Mouse (Mus musculus) olfactory bulb, adult 2 months (tissue): Measurements from ENCODE around the gene Tcte1. TPM values are rescaled to one million over a fixed set of nuclear protein-coding genes. Genes with fewer than 3 reads are reported as not detected.

Source experiments
- H3K27ac ChIP-seq: fragments of 200-500 bp; 2 replicates; pipeline ENCODE4 v1.5.1; 2012; ENCODE audit warnings: low read depth, low read length; ENCODE audit not compliant: insufficient read depth
- H3K4me1 ChIP-seq: fragments of 200-500 bp; 2 replicates; pipeline ENCODE4 v1.6.1; 2012; ENCODE audit warnings: low read length; ENCODE audit not compliant: control insufficient read depth, insufficient read depth
- H3K4me3 ChIP-seq: fragments of 200-500 bp; 2 replicates; pipeline ENCODE4 v1.5.1; 2012; ENCODE audit warnings: mild to moderate bottlenecking, low read depth, low read length, moderate library complexity; ENCODE audit not compliant: insufficient read depth
- CTCF ChIP-seq: fragments of 200-500 bp; IDR thresholded peaks from 2 replicates; pipeline ENCODE4 v1.5.1; 2012; ENCODE audit warnings: low read depth, mild to moderate bottlenecking, low read length, moderate library complexity; ENCODE audit not compliant: insufficient read depth
- POLR2A ChIP-seq: fragments of 200-500 bp; IDR thresholded peaks from 2 replicates; pipeline ENCODE4 v1.6.1; 2012; ENCODE audit warnings: mild to moderate bottlenecking, low read depth, low read length, moderate library complexity; ENCODE audit not compliant: insufficient read depth
- WGBS: fragments of 180-500 bp; shearing (Covaris S2); methylation state at CpG from one replicate; pipeline ENCODE4 v1.1.7; 2018; 5-methylcytosine and 5-hydroxymethylcytosine counted together
- polyA plus RNA-seq: library from polyadenylated mRNA; stranded (reverse); fragments of >200 nt; gene quantifications from 2 replicates; pipeline ENCODE4 v1.2.4, GENCODE M21; 2012; ENCODE audit warnings: low replicate concordance; ENCODE audit not compliant: missing spikeins, insufficient read depth, insufficient read length

Tcte1 gene
- polyA plus RNA-seq, 1 experiment: not detected

DNA sequence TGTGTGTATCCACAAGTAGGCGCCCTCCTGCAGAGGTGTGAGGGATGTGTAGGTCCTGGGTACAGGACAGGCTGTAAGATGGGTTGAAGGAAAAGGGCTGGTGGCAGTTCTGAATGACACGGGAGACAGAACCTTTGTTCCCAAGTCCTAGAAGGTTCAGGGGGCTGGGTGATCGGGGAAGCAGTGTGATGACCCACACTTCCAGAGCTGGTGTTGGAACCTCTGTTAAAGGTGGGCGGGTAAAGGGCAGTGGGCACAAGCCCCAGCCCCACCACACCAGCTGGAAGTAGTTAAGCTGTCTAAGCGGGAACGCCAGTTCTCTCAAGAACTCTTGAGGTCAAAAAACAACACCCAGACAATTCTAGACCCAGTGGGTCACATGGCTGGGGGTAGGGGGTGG, 67.2 kb downstream of the Tcte1 start:
- H3K27ac ChIP-seq: no peak overlapping the region
- peaks cover 41% of the 10 kb centered on the region for H3K4me1 ChIP-seq
- TF ChIP-seq POLR2A (no peak), CTCF (no peak)
- no peak overlapping the region for H3K4me3 ChIP-seq
- WGBS: 88% methylated on average over 6 of the region's 6 CpGs

- peak overlapping the region; percentile 21; the same call in 1 of the 2 replicates for H3K27ac ChIP-seq
- 39% methylated on average over 16 of the region's 16 CpGs for WGBS
- 0 out of 2 replicates have a peak overlapping the region, but pooled peaks have one; percentile 1 for H3K4me3 ChIP-seq
Measured at GRCm38 (mm10) chr17:45591701-45592605, 68.7 kb downstream of the Tcte1 start.

More at GRCm38 (mm10) chr17:45591701-45592605, 68.7 kb downstream of the Tcte1 start:
- H3K4me1 ChIP-seq: peaks cover 48% of the 10 kb centered on the region
- TF ChIP-seq CTCF (no peak), POLR2A (no peak)

Other genes starting within 250 kb of the Tcte1 start
- gene Cdc5l, start 89.7 kb upstream of the Tcte1 start, polyA plus RNA-seq: not detected in 2 replicates
- not detected in 2 replicates for gene Spats1, start 48.0 kb upstream of the Tcte1 start, polyA plus RNA-seq
- gene Aars2, start 16.6 kb upstream of the Tcte1 start, polyA plus RNA-seq: not detected in 2 replicates
- gene Tmem151b, start 26.2 kb downstream of the Tcte1 start, polyA plus RNA-seq: 126 TPM in 1 of 2 replicates, not detected in the other
- gene Nfkbie, start 32.3 kb downstream of the Tcte1 start, polyA plus RNA-seq: not detected in 2 replicates
- gene Slc35b2, start 40.4 kb downstream of the Tcte1 start, polyA plus RNA-seq: not detected in 2 replicates
- 1,037 and 1,562 TPM in 2 replicates for gene Hsp90ab1, start 49.8 kb downstream of the Tcte1 start, polyA plus RNA-seq
- not detected in 2 replicates for gene Slc29a1, start 76.2 kb downstream of the Tcte1 start, polyA plus RNA-seq
- not detected in 2 replicates for gene Mymx, start 78.7 kb downstream of the Tcte1 start, polyA plus RNA-seq
- gene Capn11, start 135.9 kb downstream of the Tcte1 start, polyA plus RNA-seq: not detected in 2 replicates
- not detected in 2 replicates for gene Mrpl14, start 162.9 kb downstream of the Tcte1 start, polyA plus RNA-seq
- 179 TPM in 1 of 2 replicates, not detected in the other for gene Tmem63b, start 163.5 kb downstream of the Tcte1 start, polyA plus RNA-seq
- gene 1600014C23Rik, start 210.4 kb downstream of the Tcte1 start, polyA plus RNA-seq: not detected in 2 replicates